Mouse (Mus musculus) small intestine, adult 2 months (tissue): Measurements from ENCODE around the gene Hsf2bp. TPM values are rescaled to one million over a fixed set of nuclear protein-coding genes. Genes with fewer than 3 reads are reported as not detected.

Experiments
- H3K27ac ChIP-seq: fragments of 200-500 bp; 2 replicates; pipeline ENCODE4 v1.5.1; 2012; ENCODE audit warnings: low read depth, low read length, control low read depth, inconsistent platforms; ENCODE audit not compliant: insufficient read depth
- H3K27me3 ChIP-seq: fragments of 200-500 bp; 2 replicates; pipeline ENCODE4 v1.6.1; 2012; ENCODE audit warnings: mild to moderate bottlenecking, moderate library complexity, low read length, inconsistent platforms; ENCODE audit not compliant: control insufficient read depth, insufficient read depth
- H3K36me3 ChIP-seq: fragments of 200-500 bp; 2 replicates; pipeline ENCODE4 v1.6.1; 2012; ENCODE audit warnings: mild to moderate bottlenecking, low read length, control low read depth, inconsistent platforms; ENCODE audit not compliant: control insufficient read depth, insufficient read depth
- H3K4me1 ChIP-seq: fragments of 200-500 bp; 2 replicates; pipeline ENCODE4 v1.6.1; 2012; ENCODE audit warnings: low read length, inconsistent platforms, mixed read lengths; ENCODE audit not compliant: control insufficient read depth, insufficient read depth, insufficient read length
- H3K4me3 ChIP-seq: fragments of 200-500 bp; 2 replicates; pipeline ENCODE4 v1.5.1; 2012; ENCODE audit warnings: low read depth, mild to moderate bottlenecking, control low read depth, inconsistent platforms, low read length, moderate library complexity
- CTCF ChIP-seq: fragments of 200-500 bp; IDR thresholded peaks from 2 replicates; pipeline ENCODE4 v1.5.1; 2012; ENCODE audit warnings: low read depth, mild to moderate bottlenecking, control low read depth, inconsistent platforms, low read length, moderate library complexity, mixed read lengths; ENCODE audit not compliant: insufficient replicate concordance, insufficient read length; ENCODE audit errors: extremely low read depth
- POLR2A ChIP-seq: fragments of 200-500 bp; IDR thresholded peaks from 2 replicates; pipeline ENCODE4 v1.6.1; 2012; ENCODE audit warnings: low read depth, mild to moderate bottlenecking, control low read depth, inconsistent platforms, low read length, moderate library complexity
- WGBS: fragments of 180-500 bp; shearing (Covaris S2); methylation state at CpG from one replicate; pipeline ENCODE4 v1.1.7; 2018; 5-methylcytosine and 5-hydroxymethylcytosine counted together
- polyA plus RNA-seq: library from polyadenylated mRNA; depleted of rRNA; stranded (reverse); fragments of >200 nt; gene quantifications from 2 replicates; pipeline ENCODE4 v1.2.3, GENCODE M21; 2012

The Hsf2bp gene
- polyA plus RNA-seq, 1 experiment = 0.14 TPM

- TF ChIP-seq POLR2A = no peak
- TF ChIP-seq CTCF = no peak
- 66% methylated on average over 5 of the region's 5 CpGs for WGBS
- H3K4me1 ChIP-seq = no peaks in the 10 kb centered on the region
- H3K27ac ChIP-seq = 0 out of 2 replicates have a peak overlapping the region, but pooled peaks have one; percentile 5
- peaks cover 32% of the 10 kb centered on the region for H3K36me3 ChIP-seq
- H3K27me3 ChIP-seq = no peaks in the 10 kb centered on the region
- no peak overlapping the region for H3K4me3 ChIP-seq
Measured at GRCm38 (mm10) chr17:32052237-32053080, 16.3 kb upstream of the Hsf2bp start.

- Histone ChIP-seq H3K36me3 (peaks cover 32% of the 10 kb centered on the region), H3K27ac (no peak overlapping the region), H3K4me1 (no peaks in the 10 kb centered on the region), H3K27me3 (no peaks in the 10 kb centered on the region), H3K4me3 (no peak overlapping the region)
- TF ChIP-seq POLR2A = no peak
- TF ChIP-seq CTCF = no peak
- WGBS = 90% methylated on average over 6 of the region's 6 CpGs
Measured at GRCm38 (mm10) chr17:32050609-32051008, 14.5 kb upstream of the Hsf2bp start.

- peaks cover 30% of the 10 kb centered on the region for H3K36me3 ChIP-seq
- WGBS = 91% methylated on average over 4 of the region's 4 CpGs
- H3K4me1 ChIP-seq = no peaks in the 10 kb centered on the region
- no peaks in the 10 kb centered on the region for H3K27me3 ChIP-seq
- no peak overlapping the region for H3K4me3 ChIP-seq
- TF ChIP-seq CTCF (no peak), POLR2A (no peak)
- no peak overlapping the region for H3K27ac ChIP-seq
Measured at GRCm38 (mm10) chr17:32049914-32050313, 13.8 kb upstream of the Hsf2bp start.

- 81% methylated on average over 5 of the region's 5 CpGs for WGBS
- Histone ChIP-seq H3K4me3 (no peak overlapping the region), H3K4me1 (no peaks in the 10 kb centered on the region), H3K27me3 (no peaks in the 10 kb centered on the region), H3K27ac (no peak overlapping the region), H3K36me3 (peaks cover 30% of the 10 kb centered on the region)
- TF ChIP-seq POLR2A (no peak), CTCF (no peak)
Measured at GRCm38 (mm10) chr17:32048351-32048750, 12.2 kb upstream of the Hsf2bp start.

- Histone ChIP-seq H3K27me3 (no peaks in the 10 kb centered on the region), H3K4me3 (no peak overlapping the region), H3K4me1 (no peaks in the 10 kb centered on the region), H3K36me3 (peaks cover 22% of the 10 kb centered on the region), H3K27ac (no peak overlapping the region)
- TF ChIP-seq POLR2A = no peak
- TF ChIP-seq CTCF = no peak
- WGBS = 67% methylated on average over 5 of the region's 5 CpGs
Measured at GRCm38 (mm10) chr17:32046541-32046940, 10.4 kb upstream of the Hsf2bp start.

GRCm38 (mm10) chr17:32040263-32040662 lies 4.1 kb upstream of the Hsf2bp start:
- H3K4me1 ChIP-seq = no peaks in the 10 kb centered on the region; the same call in 1 of the 2 replicates
- TF ChIP-seq CTCF (no peak), POLR2A (no peak)
- H3K27ac ChIP-seq = no peak overlapping the region
- no peak overlapping the region for H3K4me3 ChIP-seq
- no peaks in the 10 kb centered on the region for H3K36me3 ChIP-seq
- no peaks in the 10 kb centered on the region for H3K27me3 ChIP-seq
- 68% methylated on average over 10 of the region's 10 CpGs for WGBS
